Mouse (Mus musculus) right cerebral cortex, adult 18-20 months (tissue): ENCODE measurements around the gene Snx1.

Experiments
- DNase-seq: peaks from one replicate; pipeline ENCODE4 v3.0.0; 2022; ENCODE audit warnings: mixed read lengths

Gene Snx1

DNA sequence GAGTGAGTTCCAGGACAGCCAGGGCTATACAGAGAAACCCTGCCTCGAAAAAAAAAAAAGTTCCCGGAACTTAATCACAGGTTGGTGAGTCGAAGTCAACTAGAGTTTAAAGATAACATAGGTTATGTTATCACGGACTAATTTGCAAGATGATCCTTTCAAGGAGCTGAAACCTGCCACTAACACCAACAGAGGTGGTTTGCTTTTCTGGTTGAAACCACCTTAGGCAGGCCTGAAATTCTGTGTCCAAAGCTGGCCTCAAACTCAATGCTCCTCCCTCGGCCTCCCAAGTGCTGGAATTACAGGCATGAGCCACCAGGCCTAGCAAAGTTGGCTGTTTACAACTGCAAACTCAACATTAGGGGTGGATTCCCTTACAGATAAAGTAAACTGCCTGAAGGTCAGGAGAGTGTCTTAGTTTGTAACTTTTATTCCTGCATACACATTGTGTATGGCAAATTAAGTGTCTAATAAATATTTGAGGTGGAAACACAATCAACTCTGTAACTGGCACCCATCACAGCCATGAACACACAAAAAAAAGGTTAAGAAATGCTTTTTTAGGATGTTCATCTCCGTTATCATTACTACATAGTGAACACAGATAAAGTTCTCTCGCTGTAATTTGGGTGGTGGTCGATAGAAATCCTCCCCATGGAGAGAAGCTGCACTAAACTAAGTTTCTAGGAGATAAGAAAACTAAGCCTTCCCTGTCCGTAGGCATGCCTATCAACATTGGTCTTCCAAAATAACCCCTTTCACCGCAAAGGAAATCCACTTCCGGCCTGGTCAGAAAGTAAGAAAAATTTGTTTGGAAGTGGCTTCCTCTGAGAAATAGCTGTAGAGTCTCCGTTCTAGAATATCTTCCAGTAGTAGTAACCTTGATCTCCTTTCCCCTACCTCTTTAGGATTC lies 588 bp downstream of the Snx1 start:
- no peak for DNase-seq

DNA sequence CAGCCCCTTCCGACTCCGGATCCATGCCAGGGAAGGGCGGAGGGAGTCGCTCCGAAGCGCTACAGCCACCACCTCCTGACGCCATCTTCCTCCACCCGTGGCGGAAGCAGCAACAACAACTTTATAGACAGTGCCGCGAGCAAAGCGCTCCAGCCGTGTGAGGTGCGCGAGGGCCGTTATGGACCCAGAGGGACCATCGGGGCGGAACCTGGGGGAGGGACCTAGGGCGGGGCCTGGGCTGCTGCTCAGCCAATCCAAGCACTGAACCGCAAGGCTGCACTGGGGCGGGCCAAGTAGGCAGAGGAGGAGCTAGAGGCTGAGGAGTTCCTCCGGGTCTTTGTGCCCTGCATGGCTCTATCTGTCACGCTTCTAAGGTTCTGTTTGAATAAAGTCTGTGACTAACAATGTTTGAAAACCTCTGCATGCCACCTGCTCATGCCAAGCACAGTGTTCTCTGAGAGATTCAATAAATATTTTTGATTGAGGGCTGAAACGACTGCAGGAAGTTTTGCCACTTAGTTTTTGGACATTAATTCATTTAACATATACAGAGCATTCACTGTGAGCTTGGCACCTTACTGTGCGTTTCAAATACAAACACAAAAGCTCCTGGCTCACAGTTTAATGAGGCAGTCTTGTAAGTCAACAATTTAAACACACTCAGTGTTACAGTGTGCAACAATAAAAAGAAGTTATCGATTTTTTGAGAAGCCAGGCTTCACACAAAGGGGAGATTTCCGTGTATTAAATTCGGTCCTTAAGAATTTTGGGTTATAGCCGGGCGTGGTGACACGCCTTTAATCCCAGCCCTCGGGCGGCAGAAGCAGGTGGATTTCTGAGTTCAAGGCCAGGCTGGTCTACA lies 1.5 kb downstream of the Snx1 start:
- peak; percentile 97 for DNase-seq

DNA sequence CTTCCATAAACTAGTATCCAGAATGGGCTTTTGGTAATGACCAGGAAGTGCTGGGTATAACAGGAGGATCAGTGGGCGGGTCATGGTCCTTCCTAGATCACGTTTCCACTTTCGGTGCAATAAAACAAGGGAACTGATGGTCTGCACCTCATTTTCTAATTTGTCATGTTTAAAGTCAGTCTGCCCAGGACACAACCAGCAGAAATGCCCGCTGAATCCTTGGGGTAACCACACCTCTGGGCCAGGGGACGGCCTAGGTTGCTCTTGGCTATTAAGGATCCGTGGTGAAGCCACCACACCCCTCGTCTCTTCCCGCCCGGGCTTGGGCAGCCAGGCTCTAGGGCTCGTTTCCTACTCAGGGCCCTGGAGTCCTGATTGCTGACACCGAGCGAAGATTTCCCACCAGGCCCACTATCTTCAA lies 2.3 kb downstream of the Snx1 start:
- no peak for DNase-seq

DNA sequence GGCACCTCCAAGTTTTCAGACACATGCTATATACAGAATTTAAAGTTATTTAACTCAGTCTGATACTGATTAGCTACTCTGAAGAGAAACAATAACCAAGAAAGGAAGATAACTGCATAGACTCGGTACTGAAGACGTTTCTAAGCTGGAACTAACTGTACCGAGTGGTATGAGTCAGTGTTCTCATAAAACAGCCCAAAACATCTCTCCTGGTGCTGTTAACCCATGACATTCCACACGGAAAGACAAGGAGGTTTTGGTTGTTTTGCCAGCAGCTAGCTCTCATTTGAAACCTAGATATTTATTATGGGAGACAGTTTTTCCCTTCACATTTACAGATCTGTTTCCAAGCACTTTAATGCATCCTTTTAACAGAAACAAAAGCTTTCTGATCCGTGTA lies 2.7 kb downstream of the Snx1 start:
- peak; percentile 34 for DNase-seq

DNA sequence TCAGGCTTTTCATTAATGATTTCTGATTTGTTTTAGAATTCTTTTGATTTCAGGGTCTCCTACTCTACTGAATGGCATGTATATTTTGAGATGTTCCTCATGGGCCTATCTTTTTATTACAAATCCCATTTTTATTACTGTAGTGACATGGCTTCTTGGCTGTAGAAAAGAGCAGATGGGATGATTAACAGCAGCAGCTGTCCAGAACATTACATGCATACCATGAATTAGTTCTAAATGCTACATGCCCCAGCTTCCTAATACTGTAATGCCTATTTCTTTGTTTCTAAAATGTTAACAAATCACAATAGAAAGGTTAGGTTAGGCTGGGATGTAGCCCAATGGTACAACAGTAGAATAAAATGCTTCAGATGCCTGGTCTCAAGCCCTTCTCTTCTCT lies 5.0 kb downstream of the Snx1 start:
- DNase-seq, result no peak

DNA sequence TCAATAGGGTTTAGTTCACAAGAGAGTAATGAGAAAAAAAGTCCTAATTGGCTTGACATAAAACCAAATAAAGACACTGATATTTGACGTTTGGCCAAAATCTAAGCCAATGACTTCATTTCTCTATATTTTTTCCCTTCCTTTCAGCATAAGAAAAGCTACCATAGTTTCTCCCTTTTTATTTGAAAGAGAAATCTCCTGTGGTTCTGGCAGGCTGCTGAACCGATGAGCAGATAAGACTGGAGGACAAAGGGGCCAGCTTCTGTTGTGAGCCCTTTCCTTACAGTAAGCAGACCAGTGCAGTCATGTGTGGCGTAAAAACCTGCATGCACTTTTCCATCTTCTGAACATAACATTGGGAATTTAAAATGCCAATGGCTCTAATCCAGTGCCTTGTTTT lies 5.4 kb downstream of the Snx1 start:
- no peak for DNase-seq

DNA sequence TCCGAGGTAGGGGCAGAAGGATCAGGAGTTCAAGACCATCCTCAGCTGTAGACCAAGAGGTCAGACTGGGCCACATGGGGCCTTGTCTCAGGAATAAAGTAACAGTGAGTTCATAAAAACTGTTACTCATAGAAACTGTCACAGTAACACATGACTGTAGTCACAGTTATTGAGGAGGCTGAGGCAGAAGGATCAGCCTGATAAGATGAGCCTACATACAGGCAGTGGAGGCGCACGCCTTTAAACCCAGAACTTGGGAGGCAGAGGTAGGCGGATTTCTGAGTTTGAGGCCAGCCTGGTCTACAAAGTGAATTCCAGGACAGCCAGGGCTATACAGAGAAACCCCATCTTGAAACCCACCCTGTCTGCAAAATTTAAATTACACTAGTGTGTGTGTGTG lies 6.3 kb downstream of the Snx1 start:
- DNase-seq, result no peak

DNA sequence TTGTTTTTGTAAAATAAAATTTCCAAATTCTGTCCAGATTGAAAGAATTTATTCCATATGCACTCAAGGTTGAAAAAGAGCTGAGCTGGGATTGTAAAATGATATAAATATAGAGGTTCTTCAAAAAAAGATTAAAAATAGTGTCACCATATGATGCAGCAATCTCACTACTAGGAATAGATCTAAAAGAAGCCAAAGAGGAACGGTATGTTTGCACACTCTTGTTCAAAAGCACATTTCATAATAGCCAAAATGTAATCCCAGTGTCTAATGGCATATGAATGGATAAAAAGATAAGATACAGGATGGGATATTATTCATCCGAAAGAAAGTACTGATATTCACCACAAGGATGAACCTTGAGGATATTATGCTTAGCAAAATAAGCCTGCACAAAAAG lies 6.9 kb downstream of the Snx1 start:
- no peak for DNase-seq

DNA sequence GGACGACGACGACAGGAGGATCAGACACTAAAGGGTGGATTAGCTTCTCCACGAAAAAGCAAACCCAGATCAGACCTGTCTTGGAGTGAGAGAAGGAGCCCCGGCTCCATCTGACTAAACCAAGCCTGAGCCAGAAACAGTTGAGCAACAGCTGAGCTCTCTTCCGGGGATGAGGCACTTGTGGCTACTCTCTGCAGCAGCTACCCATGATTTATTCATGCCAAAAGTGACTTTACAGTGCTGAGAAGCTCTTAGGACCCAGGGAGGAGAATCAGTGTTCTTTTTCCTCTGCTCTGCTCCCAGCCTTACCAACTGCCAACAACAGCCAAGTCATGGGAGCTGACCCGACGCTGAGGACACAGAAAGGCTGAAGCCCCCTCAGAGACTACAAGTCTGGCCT lies 9.5 kb downstream of the Snx1 start:
- DNase-seq, result no peak

DNA sequence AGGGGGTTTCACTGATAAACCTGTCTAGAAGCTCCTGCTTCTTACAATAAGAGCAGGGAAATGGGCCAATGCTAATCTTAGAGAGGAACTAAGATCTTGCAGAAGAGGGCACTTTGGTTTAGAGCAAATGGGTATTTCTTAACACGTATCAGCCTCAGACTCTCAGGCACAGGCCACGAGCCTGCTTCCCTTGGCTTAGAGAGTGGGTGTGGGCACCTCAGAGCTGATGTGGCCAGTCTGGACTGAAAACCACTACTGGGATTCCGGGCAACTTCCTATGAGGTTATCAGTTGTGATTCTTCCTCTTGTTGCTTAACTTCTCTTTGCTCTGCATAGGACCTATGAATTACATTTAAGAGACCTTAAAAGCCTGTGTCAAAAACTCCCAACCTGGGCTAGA lies 12.0 kb downstream of the Snx1 start:
- no peak for DNase-seq

DNA sequence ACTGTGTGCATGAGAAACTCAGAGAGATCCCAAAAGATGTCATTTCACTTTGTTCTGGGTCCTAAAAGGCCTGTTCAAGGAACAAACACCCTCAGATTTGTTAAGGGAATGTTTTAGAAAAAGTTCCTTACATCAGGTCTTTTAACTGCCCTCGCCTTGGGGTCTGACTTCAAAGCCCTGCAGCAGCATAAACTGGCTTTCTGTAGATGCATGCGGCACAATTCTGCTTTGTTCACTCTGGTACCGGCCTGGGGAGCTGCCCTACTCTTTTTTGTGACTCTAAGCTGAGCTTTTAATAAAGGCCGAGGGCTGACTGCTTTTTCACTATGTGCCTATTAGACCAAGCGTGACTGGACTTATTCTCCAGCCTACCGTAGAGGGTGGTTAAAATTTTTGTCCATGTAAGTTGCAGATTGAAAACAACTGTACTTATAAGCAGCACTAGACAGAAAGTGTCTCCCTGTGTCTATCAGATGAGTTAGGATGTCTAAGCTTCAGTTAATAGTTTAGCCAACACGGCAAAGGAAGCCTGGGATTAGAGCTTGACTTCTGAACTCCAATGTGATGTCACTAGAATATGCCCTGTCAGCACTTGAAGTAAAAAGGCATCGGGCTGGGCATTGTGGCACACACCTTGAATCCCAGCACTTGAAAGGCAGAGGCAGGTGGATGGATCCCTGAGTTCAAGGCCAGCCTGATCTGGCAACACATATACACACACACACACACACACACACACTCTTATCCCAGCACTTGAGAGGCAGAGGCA lies 15.6 kb downstream of the Snx1 start:
- DNase-seq, result no peak

DNA sequence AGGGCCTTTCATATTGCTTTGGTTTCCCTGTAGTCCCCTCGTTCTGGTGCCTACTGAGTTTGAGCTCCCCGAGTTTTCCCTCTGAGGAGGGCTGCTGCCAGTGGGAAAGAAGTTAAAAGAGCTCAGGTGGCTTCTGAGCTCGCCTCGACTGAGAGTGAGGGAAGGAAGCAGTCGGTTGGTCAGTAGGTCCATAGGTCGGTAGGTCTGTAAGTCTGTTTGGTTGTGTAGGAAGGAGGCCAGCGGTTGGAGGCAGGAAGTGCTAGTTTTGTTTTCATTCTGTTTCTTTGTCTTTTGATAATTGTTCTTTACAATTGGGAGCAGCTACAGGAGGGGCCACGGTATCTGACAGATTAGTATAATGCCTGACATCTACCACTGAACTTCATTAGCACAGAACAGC lies 16.3 kb downstream of the Snx1 start:
- DNase-seq, result no peak

DNA sequence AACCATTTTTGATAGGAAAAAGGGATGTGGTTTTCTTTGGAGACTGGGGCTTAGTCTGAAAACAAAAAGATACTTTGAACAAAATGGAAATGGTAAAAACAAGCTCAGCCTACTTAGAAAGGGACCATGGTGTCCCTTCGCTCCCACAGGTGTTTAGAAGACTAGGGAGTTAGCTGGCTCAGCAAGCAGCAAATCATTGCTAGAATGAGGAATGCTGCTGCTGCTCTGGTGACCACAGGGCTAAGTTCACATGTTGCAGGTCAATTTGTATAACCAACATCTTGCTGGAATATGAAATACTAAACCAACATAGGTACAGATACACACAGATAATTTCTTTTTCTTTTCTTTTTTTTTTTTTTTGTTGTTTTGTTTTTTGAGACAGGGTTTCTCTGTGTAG lies 16.8 kb downstream of the Snx1 start:
- DNase-seq, result no peak

DNA sequence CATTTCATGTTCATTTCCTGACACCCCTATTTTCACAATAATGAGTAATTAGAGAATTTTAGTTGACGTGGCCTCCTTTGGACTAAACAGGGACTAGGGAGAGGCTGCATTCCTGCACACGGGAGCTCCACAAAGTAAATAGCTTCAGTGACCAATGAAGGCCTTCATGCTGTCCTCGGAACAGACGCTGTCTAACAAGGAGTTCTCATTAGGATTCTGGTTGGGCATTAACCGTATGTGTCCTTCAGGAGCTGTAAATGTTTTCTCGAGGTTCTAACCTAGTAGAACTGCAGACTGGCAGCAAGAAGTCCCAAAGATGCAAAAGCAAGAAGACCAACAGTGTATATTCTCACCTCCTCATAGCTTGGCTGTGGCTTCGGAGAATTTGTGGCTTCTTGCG lies 21.2 kb downstream of the Snx1 start:
- DNase-seq, result no peak

DNA sequence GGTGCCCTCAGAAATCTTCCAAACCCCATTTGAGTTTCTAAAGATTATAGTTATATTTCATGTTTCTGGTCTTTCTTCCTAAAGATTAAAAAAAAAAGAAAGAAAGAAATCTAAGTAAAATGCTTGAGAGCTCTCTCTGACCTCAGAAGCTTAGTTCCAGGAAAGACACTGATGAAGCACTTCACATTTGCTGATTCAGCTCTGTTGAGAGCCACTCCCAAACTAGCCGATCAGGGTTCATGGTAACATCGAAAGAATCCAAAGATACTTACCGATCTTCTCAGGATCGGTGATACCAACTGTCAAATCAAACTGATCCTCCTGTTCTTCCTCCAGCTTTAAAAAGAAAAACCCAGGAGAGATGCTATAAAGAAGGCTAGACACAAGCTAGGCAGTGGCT lies 21.8 kb downstream of the Snx1 start:
- no peak for DNase-seq

DNA sequence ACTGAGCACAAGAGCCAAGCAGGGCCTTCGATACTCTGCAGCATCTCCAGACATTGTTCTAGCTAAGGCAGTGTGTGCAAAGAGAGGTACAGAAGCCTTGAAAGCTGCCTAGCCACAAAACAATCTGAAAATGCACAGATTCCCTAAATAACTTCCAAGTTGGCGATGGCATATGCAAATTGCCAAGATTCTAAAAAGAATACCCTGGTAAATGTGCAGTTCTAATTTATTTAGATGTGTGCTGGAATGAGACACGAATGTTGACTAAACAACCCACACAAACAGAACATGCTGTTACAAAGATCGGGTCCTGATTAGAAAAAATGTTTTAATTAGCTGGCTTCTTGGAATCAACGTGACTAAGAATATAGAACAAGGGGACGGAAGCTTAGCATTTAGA lies 23.7 kb downstream of the Snx1 start:
- DNase-seq, result peak; percentile 30

DNA sequence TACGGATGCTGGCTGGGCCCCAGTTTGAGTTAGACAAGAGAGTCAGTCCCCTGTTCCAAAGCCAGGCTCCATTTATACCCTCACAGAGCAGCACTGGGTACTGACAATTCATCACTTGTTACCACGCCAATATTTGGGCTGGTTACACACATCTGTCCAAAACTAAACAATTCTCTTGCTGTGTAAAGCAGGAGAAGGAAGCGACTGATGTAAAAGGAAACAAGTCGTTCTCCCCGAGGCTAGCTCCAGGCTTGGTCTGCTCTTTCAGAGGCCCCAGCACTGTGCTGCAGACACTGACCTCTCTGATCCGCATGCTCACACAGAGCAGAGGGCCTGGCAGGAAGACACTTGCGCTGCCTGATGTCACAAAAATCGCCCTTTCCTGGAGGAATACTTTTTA lies 24.8 kb downstream of the Snx1 start:
- DNase-seq, result peak; percentile 50

DNA sequence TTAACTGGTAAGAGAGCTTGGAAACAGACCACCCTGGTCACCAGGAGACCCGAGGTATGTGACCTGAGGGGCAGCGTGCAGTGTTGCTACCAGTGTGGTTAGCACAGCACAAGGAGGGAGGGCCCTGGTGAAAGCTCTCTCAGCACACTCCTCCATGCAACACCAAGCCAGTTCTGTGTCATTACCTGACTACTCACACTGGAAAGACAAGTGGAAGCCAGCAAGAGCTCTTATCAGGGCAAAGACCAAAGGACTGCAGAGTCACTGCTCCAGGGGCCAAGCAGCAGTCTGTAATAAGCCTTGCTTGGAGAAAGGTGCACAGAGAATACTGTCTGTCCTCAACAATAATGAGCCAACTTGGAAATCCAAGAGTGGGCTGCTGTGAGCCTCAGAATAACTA lies 33.7 kb downstream of the Snx1 start:
- no peak for DNase-seq

DNA sequence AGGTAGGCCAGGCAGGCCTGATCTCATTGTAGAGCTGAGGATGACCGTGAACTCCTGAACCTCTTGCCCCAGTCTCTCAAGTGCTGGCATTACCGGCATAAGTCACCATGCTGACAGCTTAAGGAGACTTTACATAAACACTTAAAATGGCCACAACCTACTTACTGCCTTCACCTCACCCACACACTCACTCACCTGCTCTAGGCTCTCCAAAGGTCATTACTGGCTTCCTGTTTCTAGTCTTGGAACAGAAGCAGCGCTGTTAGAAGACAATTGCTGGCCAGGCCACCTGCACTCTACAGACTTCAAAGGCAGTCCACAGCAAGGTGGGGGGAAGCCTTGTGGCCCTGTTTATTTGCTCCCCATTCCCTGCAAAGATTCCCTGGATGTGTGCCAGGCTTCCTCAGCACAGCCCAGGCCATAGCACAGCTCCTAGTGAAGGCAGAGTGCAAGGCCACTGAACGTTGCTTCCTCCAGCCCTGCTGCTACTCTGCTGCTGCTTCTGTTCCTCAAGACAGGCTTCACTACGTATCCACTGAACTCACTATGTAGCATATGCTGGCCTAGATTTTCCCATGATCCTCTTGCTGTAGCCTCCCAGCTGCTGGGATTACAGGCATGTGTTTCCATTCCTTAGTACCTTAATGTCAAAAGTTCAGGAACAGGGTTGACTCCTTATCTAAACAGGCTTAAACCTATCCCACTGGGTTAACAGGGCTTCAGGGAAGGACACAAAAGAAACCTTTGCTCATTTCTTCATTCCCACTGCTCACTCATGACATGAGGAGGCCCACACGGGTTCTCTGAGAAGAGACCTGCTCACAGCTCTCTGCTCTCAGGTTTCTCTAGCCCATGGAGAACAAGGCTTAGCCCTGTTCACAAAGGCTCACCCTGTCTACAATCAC lies 34.8 kb downstream of the Snx1 start:
- DNase-seq, result no peak

DNA sequence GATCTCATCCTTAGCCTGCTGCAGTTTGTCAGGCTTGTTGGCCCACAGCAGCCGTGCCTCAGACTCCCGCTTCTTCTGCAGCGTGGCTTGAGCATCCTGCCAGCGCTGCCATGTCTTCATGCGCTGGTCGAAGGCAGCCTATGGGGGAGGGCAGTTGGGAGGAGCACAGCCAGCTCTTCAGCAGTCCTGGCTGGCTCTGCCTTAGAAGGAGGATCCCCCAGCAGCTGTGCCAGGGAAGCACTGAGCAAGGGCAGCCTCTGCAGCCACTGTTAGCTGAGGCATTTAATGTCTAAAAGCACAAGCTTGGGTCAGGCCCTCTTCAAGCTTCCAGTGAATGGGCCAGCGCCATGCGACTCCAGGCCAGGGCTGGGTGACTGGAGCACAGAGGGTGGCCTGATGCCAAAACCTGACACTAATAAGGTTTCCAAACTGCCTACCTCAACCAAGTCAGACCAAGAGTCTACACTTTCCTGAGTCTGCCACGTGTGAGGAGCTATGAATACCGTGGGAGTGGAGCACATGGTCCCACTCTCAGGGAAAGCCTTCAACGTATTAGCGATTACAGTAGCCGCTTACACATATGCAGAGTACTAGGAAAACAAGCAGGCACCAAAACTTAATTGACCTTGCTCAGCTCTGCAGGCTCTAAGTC lies 35.7 kb downstream of the Snx1 start:
- DNase-seq, result peak; percentile 27

DNA sequence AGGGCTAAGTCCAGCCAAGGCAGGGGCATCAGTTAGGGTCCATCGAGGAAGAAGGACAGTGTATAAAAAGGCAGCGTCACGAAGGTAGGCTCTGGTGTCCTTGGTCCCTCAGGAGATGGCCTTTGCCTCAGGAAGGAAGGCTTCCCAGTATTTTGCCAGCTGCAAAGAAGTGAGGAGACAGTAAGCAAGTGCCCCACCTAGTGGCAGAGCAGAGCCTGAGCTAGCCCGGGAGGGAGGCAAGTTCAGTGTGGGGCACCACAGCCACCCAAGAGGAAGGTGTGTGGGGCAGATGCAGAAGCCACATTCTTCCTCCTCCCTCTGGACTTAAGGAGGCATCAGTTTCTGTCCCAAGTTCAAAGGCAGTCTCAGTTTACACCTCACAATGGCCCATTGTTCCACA lies 38.0 kb downstream of the Snx1 start:
- peak; percentile 51 for DNase-seq

DNA sequence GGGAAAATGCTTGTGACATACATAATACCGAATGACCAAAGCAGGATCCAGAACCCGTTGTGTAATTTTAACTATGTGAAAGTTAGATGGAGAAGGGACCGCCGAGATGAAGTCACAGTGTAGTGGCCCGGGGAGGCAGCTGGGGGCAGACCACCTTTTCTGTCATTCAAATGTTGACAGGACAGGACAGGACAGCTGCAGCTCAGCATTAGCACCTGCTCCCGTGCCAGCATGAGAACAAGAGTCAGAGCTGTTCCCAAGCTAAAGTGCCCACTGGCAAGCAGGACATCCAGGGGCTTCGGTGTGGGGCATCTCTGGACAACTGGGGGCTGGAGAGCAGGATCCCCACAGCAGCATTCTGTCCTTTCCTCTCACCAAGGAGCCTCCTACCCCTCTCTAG lies 39.3 kb downstream of the Snx1 start:
- DNase-seq, result no peak
